Mouse (Mus musculus): ENCODE measurements at regions not wholly inside any gene's neighbourhood (a gene's known extent, or its start where the extent isn't known, plus 50 kb on each side); places are given as distances from the start of the nearest gene placed in this dataset.

DNA sequence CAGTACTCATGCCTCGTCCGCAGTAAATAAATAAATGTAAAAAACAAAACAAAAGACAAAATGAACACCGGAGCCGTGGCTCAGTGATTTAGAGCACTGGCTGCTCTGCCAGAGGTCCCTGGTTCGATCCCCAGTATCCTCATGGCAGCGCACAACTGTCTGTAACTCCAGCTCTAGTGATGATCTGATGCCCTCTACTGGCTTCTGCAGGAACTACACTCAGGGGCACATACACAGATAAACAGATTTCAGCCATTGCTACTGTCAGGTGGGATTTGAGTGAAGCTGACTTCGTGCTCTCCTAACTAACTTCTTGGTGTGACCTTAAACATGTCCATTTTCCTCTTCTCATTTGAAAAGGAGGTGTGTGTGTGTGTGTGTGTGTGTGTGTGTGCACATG lies 82.8 kb upstream of the Vrk1 start:
- Histone ChIP-seq H3K4me1 (ENCODE audit: control insufficient read depth, insufficient read depth, low read length) (no peaks in the 10 kb centered on the region), H3K27ac (ENCODE audit: insufficient read depth, low read depth, low read length) (no peak overlapping the region), H3K4me3 (ENCODE audit: insufficient read depth, low read length) (no peak overlapping the region)
- TF ChIP-seq CTCF (IDR thresholded peaks at IDR 0.05; ENCODE audit: low read depth, low read length): no peak

DNA sequence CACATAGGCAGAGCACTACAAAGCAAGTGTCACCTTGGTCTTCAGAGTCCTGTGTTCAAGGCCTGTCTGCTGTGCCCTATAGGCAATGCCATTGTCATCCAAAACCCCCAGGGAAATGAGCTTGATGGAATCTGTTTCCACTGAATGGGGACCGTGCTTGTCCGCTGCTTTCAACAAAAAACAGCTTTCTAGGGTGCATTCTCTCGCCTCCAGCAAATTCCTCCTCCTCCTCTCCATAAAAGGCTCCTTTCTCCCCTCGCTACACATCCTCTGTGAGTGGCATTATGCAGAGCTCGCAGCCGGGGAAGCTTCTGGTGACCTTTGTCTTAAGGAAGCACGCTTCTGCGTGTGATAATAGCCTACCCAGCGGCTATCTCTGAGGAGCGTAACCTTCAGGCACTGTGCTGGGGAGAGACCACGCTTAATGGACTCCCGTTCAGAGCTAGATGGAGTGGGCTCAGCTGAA lies 80.5 kb upstream of the Vrk1 start:
- Histone ChIP-seq H3K4me1 (ENCODE audit: control insufficient read depth, insufficient read depth, low read length) (no peaks in the 10 kb centered on the region), H3K27ac (ENCODE audit: insufficient read depth, low read depth, low read length) (no peak overlapping the region), H3K4me3 (ENCODE audit: insufficient read depth, low read length) (no peak overlapping the region)
- TF ChIP-seq POLR2A (IDR thresholded peaks at IDR 0.05; ENCODE audit: borderline replicate concordance, low read depth, low read length) (no peak), CTCF (IDR thresholded peaks at IDR 0.05; ENCODE audit: low read depth, low read length) (no peak)

GRCm38 (mm10) chr12:105935441-105935880 lies 74.6 kb upstream of the Vrk1 start:
- TF ChIP-seq POLR2A (IDR thresholded peaks at IDR 0.05; ENCODE audit: borderline replicate concordance, low read depth, low read length) (no peak), CTCF (IDR thresholded peaks at IDR 0.05; ENCODE audit: low read depth, low read length) (no peak)
- peak overlapping the region; percentile 4; the same call in 1 of the 2 replicates for H3K4me3 ChIP-seq (ENCODE audit: insufficient read depth, low read length)
- H3K4me1 ChIP-seq (ENCODE audit: control insufficient read depth, insufficient read depth, low read length): peaks cover 14% of the 10 kb centered on the region
- no peak overlapping the region for H3K27ac ChIP-seq (ENCODE audit: insufficient read depth, low read depth, low read length)

- Histone ChIP-seq H3K27ac (ENCODE audit: insufficient read depth, low read depth, low read length) (peak overlapping the region; percentile 54), H3K4me1 (ENCODE audit: control insufficient read depth, insufficient read depth, low read length) (peaks cover 14% of the 10 kb centered on the region), H3K4me3 (ENCODE audit: insufficient read depth, low read length) (no peak overlapping the region)
- no peak for TF ChIP-seq POLR2A (IDR thresholded peaks at IDR 0.05; ENCODE audit: borderline replicate concordance, low read depth, low read length)
- TF ChIP-seq CTCF (IDR thresholded peaks at IDR 0.05; ENCODE audit: low read depth, low read length): no peak
These were observed 73.1 kb upstream of the Vrk1 start for GRCm38 (mm10) chr12:105936812-105937530.

DNA sequence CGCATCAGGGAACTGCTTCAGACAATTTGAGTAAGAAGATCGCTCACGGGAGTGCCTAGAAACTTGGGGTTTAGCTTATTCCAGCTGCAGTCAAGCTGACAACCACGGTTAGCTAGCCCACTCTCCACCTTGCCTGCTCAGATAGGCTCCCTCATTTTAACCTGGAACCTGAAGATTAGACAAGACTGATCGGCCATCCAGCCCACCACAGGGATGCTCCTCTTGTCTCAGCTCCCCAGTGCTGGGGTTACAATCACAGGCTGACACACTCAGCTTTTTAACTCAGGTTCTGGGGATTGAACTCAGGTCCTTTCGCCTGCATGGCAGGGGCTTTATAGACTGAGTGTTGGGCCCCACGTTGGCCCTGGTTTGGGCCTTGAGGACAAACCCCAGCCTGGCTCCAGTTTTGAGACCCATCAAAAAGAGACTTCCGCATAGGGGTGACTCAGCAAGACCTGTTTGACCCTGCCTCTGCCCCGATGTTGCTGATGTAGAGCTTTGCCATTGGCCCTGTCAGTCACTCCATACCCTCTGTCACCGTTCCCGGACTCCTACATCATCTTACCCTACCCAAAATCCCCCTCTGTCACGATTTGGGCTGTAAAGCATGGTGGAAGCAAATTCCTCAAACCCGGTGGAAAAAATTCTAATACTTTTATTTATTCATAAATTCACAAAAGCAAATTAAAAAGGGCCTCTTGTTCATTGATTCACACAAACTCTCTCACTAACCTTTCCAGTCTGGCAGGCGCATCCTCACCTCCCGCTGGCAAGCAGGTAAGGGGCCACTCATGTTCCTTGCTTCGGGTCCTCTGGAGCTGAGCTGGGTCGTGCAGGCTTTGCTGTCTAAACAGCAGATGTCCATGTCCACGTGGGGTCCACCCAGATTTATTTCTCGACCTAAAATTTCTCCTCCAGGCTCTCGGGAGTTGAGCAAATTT lies 67.6 kb upstream of the Vrk1 start:
- H3K4me3 ChIP-seq (ENCODE audit: insufficient read depth, low read length): no peak overlapping the region
- TF ChIP-seq POLR2A (IDR thresholded peaks at IDR 0.05; ENCODE audit: borderline replicate concordance, low read depth, low read length) (no peak), CTCF (IDR thresholded peaks at IDR 0.05; ENCODE audit: low read depth, low read length) (no peak)
- no peak overlapping the region for H3K27ac ChIP-seq (ENCODE audit: insufficient read depth, low read depth, low read length)
- peaks cover 5% of the 10 kb centered on the region for H3K4me1 ChIP-seq (ENCODE audit: control insufficient read depth, insufficient read depth, low read length)

DNA sequence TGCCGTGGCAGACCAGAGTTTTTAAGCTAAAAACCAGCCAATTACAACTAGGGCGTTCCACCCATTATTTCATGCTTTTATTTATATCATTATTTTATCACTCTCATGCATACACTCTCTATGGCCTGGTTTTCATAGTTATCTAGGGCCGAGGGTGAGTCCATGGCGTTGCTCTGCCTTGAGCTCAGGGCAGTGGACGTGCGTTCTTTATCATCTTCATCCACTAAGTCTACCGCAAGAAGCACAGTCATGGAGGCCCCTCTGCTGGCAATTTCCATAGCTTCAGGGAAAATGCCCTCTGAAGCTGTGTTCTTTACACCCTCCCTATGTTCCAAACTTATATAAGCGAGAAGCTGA lies 67.0 kb upstream of the Vrk1 start:
- no peak for TF ChIP-seq CTCF (IDR thresholded peaks at IDR 0.05; ENCODE audit: low read depth, low read length)
- no peak for TF ChIP-seq POLR2A (IDR thresholded peaks at IDR 0.05; ENCODE audit: borderline replicate concordance, low read depth, low read length)
- H3K4me3 ChIP-seq (ENCODE audit: insufficient read depth, low read length): no peak overlapping the region
- H3K4me1 ChIP-seq (ENCODE audit: control insufficient read depth, insufficient read depth, low read length): peaks cover 2% of the 10 kb centered on the region; the same call in 1 of the 2 replicates
- H3K27ac ChIP-seq (ENCODE audit: insufficient read depth, low read depth, low read length): no peak overlapping the region

GRCm38 (mm10) chr12:105947332-105947731 lies 62.7 kb upstream of the Vrk1 start:
- Histone ChIP-seq H3K4me1 (ENCODE audit: control insufficient read depth, insufficient read depth, low read length) (no peaks in the 10 kb centered on the region), H3K4me3 (ENCODE audit: insufficient read depth, low read length) (no peak overlapping the region), H3K27ac (ENCODE audit: insufficient read depth, low read depth, low read length) (no peak overlapping the region)
- TF ChIP-seq CTCF (IDR thresholded peaks at IDR 0.05; ENCODE audit: low read depth, low read length) (no peak), POLR2A (IDR thresholded peaks at IDR 0.05; ENCODE audit: borderline replicate concordance, low read depth, low read length) (no peak)

DNA sequence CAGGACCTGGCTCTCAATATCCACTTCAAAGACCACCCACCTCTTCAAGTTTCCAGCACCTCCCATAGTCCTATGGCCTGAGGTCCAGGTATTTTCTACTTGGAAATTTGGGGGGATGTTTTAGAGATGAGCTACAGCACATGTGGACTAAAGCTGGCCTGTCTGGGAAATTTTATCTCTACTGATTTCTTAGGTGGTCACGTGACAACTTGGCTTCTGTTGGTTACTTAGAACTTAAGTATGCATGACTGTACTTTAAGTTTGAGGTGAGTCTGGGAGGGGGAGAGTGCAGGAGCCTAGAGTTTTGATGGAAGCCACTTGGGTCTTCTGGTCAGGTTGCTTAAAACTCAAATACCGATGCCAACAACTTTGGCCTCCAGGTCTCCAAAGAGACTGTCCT lies 61.7 kb upstream of the Vrk1 start:
- H3K27ac ChIP-seq (ENCODE audit: insufficient read depth, low read depth, low read length): no peak overlapping the region
- no peak overlapping the region for H3K4me3 ChIP-seq (ENCODE audit: insufficient read depth, low read length)
- TF ChIP-seq POLR2A (IDR thresholded peaks at IDR 0.05; ENCODE audit: borderline replicate concordance, low read depth, low read length): no peak
- no peak for TF ChIP-seq CTCF (IDR thresholded peaks at IDR 0.05; ENCODE audit: low read depth, low read length)
- H3K4me1 ChIP-seq (ENCODE audit: control insufficient read depth, insufficient read depth, low read length): no peaks in the 10 kb centered on the region

GRCm38 (mm10) chr12:105955764-105956290 lies 54.2 kb upstream of the Vrk1 start:
- TF ChIP-seq POLR2A (IDR thresholded peaks at IDR 0.05; ENCODE audit: borderline replicate concordance, low read depth, low read length) (no peak), CTCF (IDR thresholded peaks at IDR 0.05; ENCODE audit: low read depth, low read length) (no peak)
- Histone ChIP-seq H3K4me3 (ENCODE audit: insufficient read depth, low read length) (no peak overlapping the region), H3K27ac (ENCODE audit: insufficient read depth, low read depth, low read length) (no peak overlapping the region), H3K4me1 (ENCODE audit: control insufficient read depth, insufficient read depth, low read length) (no peaks in the 10 kb centered on the region)

DNA sequence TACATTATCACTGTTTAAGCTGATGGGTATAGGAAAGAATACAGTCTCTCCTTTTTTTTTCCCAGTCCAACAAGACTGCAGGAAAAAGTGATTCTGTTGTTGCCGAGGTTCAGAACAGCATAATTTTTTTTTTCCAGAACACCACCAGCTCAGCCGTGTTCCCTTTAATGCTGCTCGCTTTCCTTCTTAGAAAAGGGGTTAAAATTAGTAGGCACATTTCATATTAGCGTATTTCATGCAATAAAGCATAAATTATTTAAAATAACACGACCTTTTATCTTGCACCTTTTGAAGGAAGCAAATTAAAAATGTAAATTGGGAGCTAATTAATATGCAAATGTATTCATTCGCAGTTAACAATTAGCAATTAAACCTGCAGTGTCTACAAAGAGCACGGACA lies 50.3 kb upstream of the Vrk1 start:
- TF ChIP-seq CTCF (IDR thresholded peaks at IDR 0.05; ENCODE audit: low read depth, low read length) (no peak), POLR2A (IDR thresholded peaks at IDR 0.05; ENCODE audit: borderline replicate concordance, low read depth, low read length) (no peak)
- H3K4me1 ChIP-seq (ENCODE audit: control insufficient read depth, insufficient read depth, low read length): peaks cover 2% of the 10 kb centered on the region; the same call in 1 of the 2 replicates
- H3K4me3 ChIP-seq (ENCODE audit: insufficient read depth, low read length): no peak overlapping the region
- no peak overlapping the region for H3K27ac ChIP-seq (ENCODE audit: insufficient read depth, low read depth, low read length)
